Mouse (Mus musculus) forebrain, embryonic 12.5 days (tissue): ENCODE measurements at regions not wholly inside any gene's neighbourhood (a gene's known extent, or its start where the extent isn't known, plus 50 kb on each side); places are given as distances from the start of the nearest gene placed in this dataset.
A peak's percentile ranks its signal among the peaks of the same experiment; 100 is the strongest.

Experiments used
- ATAC-seq: fragments of 200-750 bp; cut with Nextera tagmentation; 2 replicates; pipeline ENCODE4 v1.8.0; 2017; ENCODE audit warnings: moderate TSS enrichment; ENCODE audit not compliant: low FRiP score
- H3K27ac ChIP-seq: fragments of 300-500 bp; sonication (generic); 2 replicates; pipeline ENCODE4 v1.5.1; 2016; ENCODE audit warnings: mild to moderate bottlenecking
- H3K27me3 ChIP-seq: fragments of 300-500 bp; sonication (generic); 2 replicates; pipeline ENCODE4 v1.6.1; 2016; ENCODE audit warnings: mild to moderate bottlenecking
- H3K36me3 ChIP-seq: fragments of 300-500 bp; sonication (generic); replicated peaks from 2 replicates; pipeline ENCODE4 v1.6.1; 2016; ENCODE audit warnings: mild to moderate bottlenecking
- H3K4me1 ChIP-seq: fragments of 300-500 bp; sonication (generic); 2 replicates; pipeline ENCODE4 v1.6.1; 2016
- H3K4me2 ChIP-seq: fragments of 300-500 bp; sonication (generic); 2 replicates; pipeline ENCODE4 v1.6.1; 2016; ENCODE audit warnings: mild to moderate bottlenecking, moderate library complexity
- H3K4me3 ChIP-seq: fragments of 300-500 bp; sonication (generic); replicated peaks from 2 replicates; pipeline ENCODE4 v1.5.1; 2016; ENCODE audit warnings: mild to moderate bottlenecking
- H3K9ac ChIP-seq: fragments of 300-500 bp; sonication (generic); 2 replicates; pipeline ENCODE4 v1.6.1; 2016; ENCODE audit warnings: mild to moderate bottlenecking
- H3K9me3 ChIP-seq: fragments of 300-500 bp; sonication (generic); 2 replicates; pipeline ENCODE4 v1.6.1; 2016
- WGBS: fragments of 180-500 bp; shearing (Covaris S2); methylation state at CpG from one replicate; pipeline ENCODE4 v1.1.7; 2016; 5-methylcytosine and 5-hydroxymethylcytosine counted together

DNA sequence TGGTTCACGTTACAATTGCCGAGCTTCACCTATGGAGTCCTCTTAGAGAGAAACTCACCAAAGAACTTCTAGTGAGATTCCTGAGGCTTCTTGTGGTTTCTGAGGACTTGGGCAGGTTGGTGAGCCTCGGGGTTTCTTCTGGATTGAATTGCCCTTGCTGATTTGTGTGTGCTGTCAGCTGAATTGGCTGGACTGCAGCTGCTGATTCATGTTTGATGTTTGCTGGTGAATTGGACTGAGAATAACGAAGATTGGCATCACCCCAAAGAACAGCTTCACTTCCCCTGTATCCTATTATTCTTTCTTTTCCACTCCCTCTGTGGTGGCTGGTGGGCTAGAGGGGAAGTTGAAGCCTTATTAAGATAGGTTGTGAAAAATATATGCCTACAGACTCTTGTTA is 158.4 kb downstream of the Syk start:
- Histone ChIP-seq H3K9ac (no peak overlapping the region), H3K9me3 (no peaks in the 10 kb centered on the region), H3K4me2 (no peak overlapping the region), H3K4me1 (no peaks in the 10 kb centered on the region; the same call in 1 of the 2 replicates), H3K27ac (no peak overlapping the region), H3K4me3 (no peak overlapping the region), H3K36me3 (no peaks in the 10 kb centered on the region), H3K27me3 (no peaks in the 10 kb centered on the region)
- no peak for ATAC-seq
- WGBS = 63% methylated on average over 4 of the region's 4 CpGs

GRCm38 (mm10) chr13:52756005-52756404 is 173.0 kb downstream of the Syk start:
- Histone ChIP-seq H3K9ac (no peak overlapping the region), H3K4me1 (peaks cover 8% of the 10 kb centered on the region; the same call in 1 of the 2 replicates), H3K27ac (no peak overlapping the region), H3K4me3 (no peak overlapping the region), H3K27me3 (peaks cover 3% of the 10 kb centered on the region; the same call in 1 of the 2 replicates), H3K36me3 (no peaks in the 10 kb centered on the region), H3K9me3 (no peaks in the 10 kb centered on the region), H3K4me2 (no peak overlapping the region)
- peak; percentile 39; the same call in 1 of the 2 replicates for ATAC-seq
- 58% methylated on average over 10 of the region's 10 CpGs for WGBS

DNA sequence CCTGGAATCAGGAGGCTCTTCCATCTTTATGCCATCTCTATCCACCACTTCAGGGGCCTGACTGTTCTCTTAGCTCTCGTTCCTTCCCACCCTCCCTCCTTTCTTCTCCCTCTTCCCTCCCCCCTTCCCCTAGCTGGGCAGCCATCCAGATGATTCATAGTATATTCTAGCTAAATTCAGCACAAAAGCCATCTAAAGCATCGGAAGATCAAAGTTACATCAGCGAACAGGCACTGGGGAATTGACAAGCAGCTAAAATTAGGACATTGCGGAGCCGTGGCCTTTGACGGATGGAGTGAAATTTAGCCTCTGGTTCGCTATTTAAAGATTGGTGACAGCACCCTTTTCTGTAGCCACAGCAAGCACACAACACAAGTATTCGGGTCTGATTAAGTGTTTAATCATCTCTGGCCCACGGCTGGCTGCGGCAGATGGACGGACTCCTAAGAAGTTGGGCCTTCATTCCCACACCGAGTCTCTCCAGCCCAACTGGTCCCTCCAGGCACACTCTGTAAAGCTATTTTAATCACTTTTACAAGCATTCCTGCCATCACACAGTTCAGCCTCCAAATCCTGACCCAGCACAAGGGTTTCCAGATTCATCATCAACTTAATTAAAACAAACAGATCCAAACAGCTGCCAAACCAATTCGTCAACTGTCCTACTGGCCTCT is 163.8 kb downstream of the Auh start:
- no peak overlapping the region for H3K4me2 ChIP-seq
- no peaks in the 10 kb centered on the region for H3K36me3 ChIP-seq
- ATAC-seq = no peak
- peak overlapping the region; percentile 48; the same call in 1 of the 2 replicates for H3K27ac ChIP-seq
- 41% methylated on average over 13 of the region's 13 CpGs for WGBS
- no peaks in the 10 kb centered on the region for H3K9me3 ChIP-seq
- H3K4me3 ChIP-seq = no peak overlapping the region
- H3K9ac ChIP-seq = no peak overlapping the region
- H3K27me3 ChIP-seq = peaks cover 6% of the 10 kb centered on the region; the same call in 1 of the 2 replicates
- peaks cover 14% of the 10 kb centered on the region; the same call in 1 of the 2 replicates for H3K4me1 ChIP-seq

GRCm38 (mm10) chr13:52766236-52766635 is 163.2 kb downstream of the Auh start:
- H3K9me3 ChIP-seq = no peaks in the 10 kb centered on the region
- 78% methylated on average over 2 of the region's 2 CpGs for WGBS
- no peaks in the 10 kb centered on the region for H3K36me3 ChIP-seq
- no peak overlapping the region for H3K9ac ChIP-seq
- H3K27ac ChIP-seq = 0 out of 2 replicates have a peak overlapping the region, but pooled peaks have one; percentile 48
- no peak overlapping the region for H3K4me2 ChIP-seq
- no peak for ATAC-seq
- H3K4me3 ChIP-seq = no peak overlapping the region
- 0 out of 2 replicates have a peak, but pooled peaks cover 6% of the 10 kb centered on the region for H3K27me3 ChIP-seq
- peaks cover 14% of the 10 kb centered on the region; the same call in 1 of the 2 replicates for H3K4me1 ChIP-seq

DNA sequence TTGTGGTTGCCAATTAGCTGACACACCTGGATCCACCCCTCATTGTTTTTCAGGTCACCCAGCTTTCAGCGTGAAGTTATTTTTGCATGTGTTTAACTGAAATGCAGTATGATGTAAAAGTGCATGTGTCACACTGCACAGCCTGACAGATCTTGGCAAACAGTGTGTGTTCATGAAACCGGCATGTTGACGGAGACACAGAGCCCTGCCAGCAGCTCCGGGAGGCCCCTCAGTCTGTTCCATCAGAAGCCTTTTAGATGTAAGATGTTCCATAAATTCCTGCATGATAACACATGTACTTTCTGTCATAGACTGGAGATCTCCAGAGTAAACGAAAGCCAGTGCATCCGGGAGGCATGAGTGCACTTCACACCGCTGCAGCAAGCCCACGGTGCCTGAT is 159.5 kb downstream of the Auh start:
- Histone ChIP-seq H3K27me3 (no peaks in the 10 kb centered on the region), H3K9me3 (no peaks in the 10 kb centered on the region), H3K27ac (no peak overlapping the region), H3K36me3 (no peaks in the 10 kb centered on the region), H3K9ac (no peak overlapping the region), H3K4me1 (peaks cover 11% of the 10 kb centered on the region; the same call in 1 of the 2 replicates), H3K4me3 (no peak overlapping the region), H3K4me2 (no peak overlapping the region)
- ATAC-seq = no peak
- 93% methylated on average over 8 of the region's 8 CpGs for WGBS

DNA sequence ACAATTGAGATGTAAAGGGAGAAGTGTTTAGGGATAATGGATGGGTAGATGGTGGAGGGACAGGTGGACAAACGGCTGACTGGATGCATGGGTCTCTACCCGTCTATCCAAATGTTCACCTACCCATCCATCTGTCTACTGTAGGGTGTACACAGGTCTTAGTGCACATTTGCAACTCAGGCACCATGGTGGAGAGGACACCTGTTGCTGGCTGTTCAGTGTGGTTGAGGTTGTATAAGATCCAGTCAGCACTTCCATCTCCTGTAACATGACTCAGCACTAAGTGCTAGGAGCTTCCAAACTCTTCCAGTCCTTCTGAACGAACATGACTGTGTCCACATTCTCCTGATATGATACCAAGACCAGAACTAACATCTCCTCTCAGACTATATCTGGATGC is 158.0 kb downstream of the Auh start:
- H3K27me3 ChIP-seq = no peaks in the 10 kb centered on the region
- 86% methylated on average over 3 of the region's 3 CpGs for WGBS
- no peaks in the 10 kb centered on the region for H3K4me1 ChIP-seq
- no peak overlapping the region for H3K27ac ChIP-seq
- ATAC-seq = no peak
- H3K9ac ChIP-seq = no peak overlapping the region
- H3K4me2 ChIP-seq = no peak overlapping the region
- no peaks in the 10 kb centered on the region for H3K9me3 ChIP-seq
- no peak overlapping the region for H3K4me3 ChIP-seq
- H3K36me3 ChIP-seq = no peaks in the 10 kb centered on the region

DNA sequence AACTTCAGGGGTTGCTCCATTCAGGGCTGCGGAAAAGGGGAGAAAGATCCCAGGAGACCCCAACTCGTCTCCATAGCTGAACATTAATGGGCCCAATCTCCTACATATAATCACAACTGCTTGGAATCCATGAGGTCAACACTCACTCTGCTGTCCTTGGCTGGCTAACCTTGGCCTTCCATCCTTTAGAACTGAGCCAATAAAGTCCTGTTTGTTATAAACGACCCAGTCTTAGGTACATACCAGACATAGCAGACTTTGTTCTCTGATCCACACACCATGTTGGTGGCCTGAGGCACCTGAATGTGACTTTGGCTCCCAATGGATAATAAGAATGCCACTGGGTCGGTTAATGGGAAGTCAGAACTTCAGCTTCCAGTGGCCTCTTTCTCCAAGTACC is 157.4 kb downstream of the Auh start:
- no peak overlapping the region for H3K4me2 ChIP-seq
- no peak for ATAC-seq
- no peaks in the 10 kb centered on the region for H3K9me3 ChIP-seq
- H3K4me3 ChIP-seq = no peak overlapping the region
- H3K9ac ChIP-seq = no peak overlapping the region
- no peak overlapping the region for H3K27ac ChIP-seq
- no peaks in the 10 kb centered on the region for H3K4me1 ChIP-seq
- H3K27me3 ChIP-seq = no peaks in the 10 kb centered on the region
- H3K36me3 ChIP-seq = no peaks in the 10 kb centered on the region
- WGBS = 75% methylated on average over 4 of the region's 4 CpGs

GRCm38 (mm10) chr13:52777396-52778034 is 152.0 kb downstream of the Auh start:
- no peak overlapping the region for H3K27ac ChIP-seq
- WGBS = 75% methylated on average over 6 of the region's 6 CpGs
- no peaks in the 10 kb centered on the region for H3K9me3 ChIP-seq
- no peak for ATAC-seq
- no peaks in the 10 kb centered on the region for H3K36me3 ChIP-seq
- no peak overlapping the region for H3K4me2 ChIP-seq
- H3K4me3 ChIP-seq = no peak overlapping the region
- H3K27me3 ChIP-seq = no peaks in the 10 kb centered on the region
- no peak overlapping the region for H3K9ac ChIP-seq
- H3K4me1 ChIP-seq = no peaks in the 10 kb centered on the region

- H3K4me3 ChIP-seq = no peak overlapping the region
- no peak for ATAC-seq
- no peak overlapping the region for H3K9ac ChIP-seq
- no peaks in the 10 kb centered on the region for H3K9me3 ChIP-seq
- H3K4me2 ChIP-seq = no peak overlapping the region
- no peaks in the 10 kb centered on the region for H3K36me3 ChIP-seq
- H3K27me3 ChIP-seq = no peaks in the 10 kb centered on the region
- 33% methylated on average over 4 of the region's 4 CpGs for WGBS
- no peak overlapping the region for H3K27ac ChIP-seq
- no peaks in the 10 kb centered on the region for H3K4me1 ChIP-seq
Measured at GRCm38 (mm10) chr13:52778848-52779247, 150.6 kb downstream of the Auh start.
